Mouse (Mus musculus): ENCODE measurements around the gene Rab6b. TPM values are rescaled to one million over a fixed set of nuclear protein-coding genes. Genes with fewer than 3 reads are reported as not detected.

Gene Rab6b
- polyA plus RNA-seq, 1 experiment = 199 TPM

GRCm38 (mm10) chr9:103108943-103109670, 2.5 kb upstream of the Rab6b start:
- 5% methylated on average over 18 of the region's 18 CpGs for WGBS
- Histone ChIP-seq H3K27me3 (ENCODE audit: control insufficient read depth, insufficient read depth, low read length) (no peaks in the 10 kb centered on the region), H3K27ac (ENCODE audit: insufficient read depth, low read length) (peak overlapping the region; percentile 100), H3K4me1 (ENCODE audit: control insufficient read depth, insufficient read depth, low read length) (peaks cover 19% of the 10 kb centered on the region), H3K4me3 (replicated peaks; ENCODE audit: insufficient read depth, low read depth, low read length) (peak overlapping the region; percentile 86)
- DNase-seq = no peak
- TF ChIP-seq CTCF (IDR thresholded peaks at IDR 0.05; ENCODE audit: borderline replicate concordance, insufficient read depth, low read depth, low read length) (no peak), POLR2A (IDR thresholded peaks at IDR 0.05; ENCODE audit: borderline replicate concordance, insufficient read depth, low read length) (no peak)

DNA sequence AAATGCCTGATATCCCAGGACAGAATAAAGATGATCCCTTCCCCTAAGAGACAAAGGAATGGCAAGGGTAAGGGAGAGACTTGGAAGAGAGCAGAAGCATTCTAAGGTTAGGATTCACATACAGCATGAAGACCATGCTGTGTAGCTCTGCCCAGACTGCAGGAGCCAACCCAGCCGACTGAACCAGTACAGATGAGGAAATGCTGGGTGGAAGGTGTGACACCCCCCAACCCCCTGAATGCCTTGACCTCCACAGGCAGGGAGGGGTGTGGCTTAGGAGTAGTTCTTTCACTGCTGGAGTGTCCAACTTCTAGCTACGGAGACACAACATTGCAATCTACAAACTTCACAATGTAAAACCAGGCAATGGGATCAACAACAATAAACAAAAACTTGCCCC, 1.7 kb upstream of the Rab6b start:
- peaks cover 26% of the 10 kb centered on the region for H3K4me1 ChIP-seq (ENCODE audit: control insufficient read depth, insufficient read depth, low read length)
- peak overlapping the region; percentile 23 for H3K4me3 ChIP-seq (replicated peaks; ENCODE audit: insufficient read depth, low read depth, low read length)
- 45% methylated on average over 2 of the region's 2 CpGs for WGBS
- TF ChIP-seq POLR2A (IDR thresholded peaks at IDR 0.05; ENCODE audit: borderline replicate concordance, insufficient read depth, low read length) (no peak), CTCF (IDR thresholded peaks at IDR 0.05; ENCODE audit: borderline replicate concordance, insufficient read depth, low read depth, low read length) (no peak)
- peak overlapping the region; percentile 100 for H3K27ac ChIP-seq (ENCODE audit: insufficient read depth, low read length)
- H3K27me3 ChIP-seq (ENCODE audit: control insufficient read depth, insufficient read depth, low read length) = no peaks in the 10 kb centered on the region
- no peak for DNase-seq

DNA sequence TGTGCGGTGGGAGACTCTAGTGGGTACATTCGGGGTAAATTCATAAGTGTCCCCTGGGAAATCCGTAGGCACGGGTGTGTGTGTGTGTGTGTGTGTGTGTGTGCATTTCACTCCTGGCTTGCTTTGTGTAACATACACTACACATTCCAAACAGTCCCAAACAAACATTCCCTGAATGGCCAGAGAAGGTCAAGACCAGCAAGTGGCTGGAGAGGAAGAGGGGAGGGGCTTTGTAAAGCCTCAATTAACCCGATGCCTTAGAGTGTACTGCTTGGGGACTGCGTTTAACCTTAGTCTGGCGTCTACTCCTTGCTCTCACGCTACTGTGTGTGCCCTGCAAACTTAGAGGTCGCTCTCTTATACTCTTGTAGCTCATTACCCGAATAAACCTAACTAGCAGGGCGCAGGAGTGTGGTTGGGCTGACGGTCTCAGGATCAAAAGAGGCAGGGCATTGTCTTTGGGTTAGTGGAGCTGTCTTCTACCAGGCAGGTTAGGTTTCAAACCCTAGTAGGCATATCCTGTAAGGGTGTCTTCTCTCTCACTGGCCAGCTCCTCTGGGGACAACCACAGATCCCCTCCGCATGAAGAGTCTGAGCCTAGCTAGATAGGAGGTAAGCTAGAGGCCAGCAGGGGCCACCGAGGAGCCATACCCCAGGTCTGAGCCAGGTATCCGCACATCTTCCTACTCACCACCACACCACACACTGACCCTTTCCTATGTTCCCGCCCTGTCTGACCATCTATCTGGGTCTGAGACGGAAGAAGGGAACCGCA, 673 bp upstream of the Rab6b start:
- peak overlapping the region; percentile 91 for H3K27ac ChIP-seq (ENCODE audit: insufficient read depth, low read length)
- no peaks in the 10 kb centered on the region for H3K27me3 ChIP-seq (ENCODE audit: control insufficient read depth, insufficient read depth, low read length)
- peak overlapping the region; percentile 97 for H3K4me3 ChIP-seq (replicated peaks; ENCODE audit: insufficient read depth, low read depth, low read length)
- DNase-seq = peak in 1 of 2 experiments; percentile 57
- peaks cover 34% of the 10 kb centered on the region for H3K4me1 ChIP-seq (ENCODE audit: control insufficient read depth, insufficient read depth, low read length)
- WGBS = 17% methylated on average over 18 of the region's 18 CpGs
- no peak for TF ChIP-seq CTCF (IDR thresholded peaks at IDR 0.05; ENCODE audit: borderline replicate concordance, insufficient read depth, low read depth, low read length)
- no peak for TF ChIP-seq POLR2A (IDR thresholded peaks at IDR 0.05; ENCODE audit: borderline replicate concordance, insufficient read depth, low read length)

GRCm38 (mm10) chr9:103112471-103113271, 1.1 kb downstream of the Rab6b start:
- TF ChIP-seq POLR2A (IDR thresholded peaks at IDR 0.05; ENCODE audit: borderline replicate concordance, insufficient read depth, low read length) (no peak), CTCF (IDR thresholded peaks at IDR 0.05; ENCODE audit: borderline replicate concordance, insufficient read depth, low read depth, low read length) (no peak)
- DNase-seq = peak; percentile 68 to 76
- Histone ChIP-seq H3K27me3 (ENCODE audit: control insufficient read depth, insufficient read depth, low read length) (no peaks in the 10 kb centered on the region), H3K4me1 (ENCODE audit: control insufficient read depth, insufficient read depth, low read length) (peaks cover 45% of the 10 kb centered on the region), H3K4me3 (replicated peaks; ENCODE audit: insufficient read depth, low read depth, low read length) (peak overlapping the region; percentile 97), H3K27ac (ENCODE audit: insufficient read depth, low read length) (peak overlapping the region; percentile 93)
- under 1% methylated on average over 35 of the region's 35 CpGs for WGBS

- DNase-seq = peak; percentile 62 to 66
- 6% methylated on average over 10 of the region's 11 CpGs for WGBS
- Histone ChIP-seq H3K4me1 (ENCODE audit: control insufficient read depth, insufficient read depth, low read length) (peaks cover 50% of the 10 kb centered on the region), H3K27me3 (ENCODE audit: control insufficient read depth, insufficient read depth, low read length) (no peaks in the 10 kb centered on the region), H3K4me3 (replicated peaks; ENCODE audit: insufficient read depth, low read depth, low read length) (peak overlapping the region; percentile 97), H3K27ac (ENCODE audit: insufficient read depth, low read length) (peak overlapping the region; percentile 44)
- no peak for TF ChIP-seq POLR2A (IDR thresholded peaks at IDR 0.05; ENCODE audit: borderline replicate concordance, insufficient read depth, low read length)
- TF ChIP-seq CTCF (IDR thresholded peaks at IDR 0.05; ENCODE audit: borderline replicate concordance, insufficient read depth, low read depth, low read length) = no peak
Measured at GRCm38 (mm10) chr9:103113351-103113750, 1.8 kb downstream of the Rab6b start.

GRCm38 (mm10) chr9:103114326-103114725, 2.7 kb downstream of the Rab6b start:
- Histone ChIP-seq H3K27ac (ENCODE audit: insufficient read depth, low read length) (no peak overlapping the region), H3K27me3 (ENCODE audit: control insufficient read depth, insufficient read depth, low read length) (no peaks in the 10 kb centered on the region), H3K4me1 (ENCODE audit: control insufficient read depth, insufficient read depth, low read length) (peaks cover 60% of the 10 kb centered on the region), H3K4me3 (replicated peaks; ENCODE audit: insufficient read depth, low read depth, low read length) (peak overlapping the region; percentile 9)
- DNase-seq = no peak
- 34% methylated on average over 8 of the region's 8 CpGs for WGBS
- no peak for TF ChIP-seq POLR2A (IDR thresholded peaks at IDR 0.05; ENCODE audit: borderline replicate concordance, insufficient read depth, low read length)
- no peak for TF ChIP-seq CTCF (IDR thresholded peaks at IDR 0.05; ENCODE audit: borderline replicate concordance, insufficient read depth, low read depth, low read length)

DNA sequence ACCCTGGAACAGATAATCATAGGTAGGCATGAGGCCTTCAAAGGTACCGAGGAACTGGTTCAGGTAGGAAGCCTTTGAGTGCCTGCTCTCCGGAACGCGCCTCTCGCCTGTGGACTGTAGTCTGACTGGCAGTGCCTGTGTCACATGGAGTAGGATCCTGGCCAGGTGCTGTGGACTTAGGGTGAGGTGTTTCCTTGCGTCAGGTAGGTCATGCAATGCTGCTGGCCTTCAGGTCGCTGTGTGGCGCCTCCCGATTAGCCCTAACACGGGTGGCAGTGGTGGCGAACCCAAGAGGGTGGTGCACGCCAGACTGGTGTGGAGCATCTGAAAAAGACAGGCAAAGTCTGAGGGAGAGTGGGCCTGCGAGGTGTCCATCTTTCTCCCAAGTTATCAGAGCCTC, 3.3 kb downstream of the Rab6b start:
- Histone ChIP-seq H3K4me1 (ENCODE audit: control insufficient read depth, insufficient read depth, low read length) (peaks cover 64% of the 10 kb centered on the region), H3K4me3 (replicated peaks; ENCODE audit: insufficient read depth, low read depth, low read length) (peak overlapping the region; percentile 9), H3K27me3 (ENCODE audit: control insufficient read depth, insufficient read depth, low read length) (no peaks in the 10 kb centered on the region), H3K27ac (ENCODE audit: insufficient read depth, low read length) (no peak overlapping the region)
- 41% methylated on average over 13 of the region's 13 CpGs for WGBS
- no peak for TF ChIP-seq POLR2A (IDR thresholded peaks at IDR 0.05; ENCODE audit: borderline replicate concordance, insufficient read depth, low read length)
- no peak for TF ChIP-seq CTCF (IDR thresholded peaks at IDR 0.05; ENCODE audit: borderline replicate concordance, insufficient read depth, low read depth, low read length)
- no peak for DNase-seq
